Mouse (Mus musculus): Measurements from ENCODE around the gene Slc24a3. TPM values are rescaled to one million over a fixed set of nuclear protein-coding genes. Genes with fewer than 3 reads are reported as not detected.

The Slc24a3 gene
- polyA plus RNA-seq, 1 experiment from 2014 or later: 3.1 TPM

GRCm38 (mm10) chr2:145257855-145258254 is 90.3 kb downstream of the Slc24a3 start:
- H3K9ac ChIP-seq (ENCODE audit: low read length): no peak overlapping the region
- no peak overlapping the region for H3K27ac ChIP-seq (ENCODE audit: low read depth, low read length)
- ATAC-seq (no peak), DNase-seq (ENCODE audit: low spot score) (no peak)
- no peaks in the 10 kb centered on the region for H3K36me3 ChIP-seq (ENCODE audit: control insufficient read depth, insufficient read depth, low read length)
- H3K4me1 ChIP-seq (ENCODE audit: control insufficient read depth, insufficient read depth, low read length): no peaks in the 10 kb centered on the region
- no peaks in the 10 kb centered on the region for H3K27me3 ChIP-seq (replicated peaks; ENCODE audit: control insufficient read depth, insufficient read depth, low read length)
- 91% methylated on average over 2 of the region's 2 CpGs for WGBS
- H3K4me2 ChIP-seq (ENCODE audit: low read length): no peak overlapping the region
- H3K4me3 ChIP-seq (ENCODE audit: low read depth, low read length): no peak overlapping the region
- no peaks in the 10 kb centered on the region for H3K9me3 ChIP-seq (replicated peaks; ENCODE audit: control insufficient read depth, low read length)

GRCm38 (mm10) chr2:145260574-145260973 is 93.0 kb downstream of the Slc24a3 start:
- no peaks in the 10 kb centered on the region for H3K36me3 ChIP-seq (ENCODE audit: control insufficient read depth, insufficient read depth, low read length)
- H3K4me2 ChIP-seq (ENCODE audit: low read length): no peak overlapping the region
- no peak overlapping the region for H3K27ac ChIP-seq (ENCODE audit: low read depth, low read length)
- ATAC-seq (no peak), DNase-seq (ENCODE audit: low spot score) (no peak)
- H3K4me3 ChIP-seq (ENCODE audit: low read depth, low read length): no peak overlapping the region
- no peaks in the 10 kb centered on the region for H3K4me1 ChIP-seq (ENCODE audit: control insufficient read depth, insufficient read depth, low read length)
- H3K9me3 ChIP-seq (replicated peaks; ENCODE audit: control insufficient read depth, low read length): no peaks in the 10 kb centered on the region
- no peaks in the 10 kb centered on the region for H3K27me3 ChIP-seq (replicated peaks; ENCODE audit: control insufficient read depth, insufficient read depth, low read length)
- H3K9ac ChIP-seq (ENCODE audit: low read length): no peak overlapping the region
- 88% methylated on average over 1 of the region's 1 CpGs for WGBS

- Histone ChIP-seq H3K27ac (ENCODE audit: low read depth, low read length) (no peak overlapping the region), H3K4me3 (ENCODE audit: low read depth, low read length) (no peak overlapping the region), H3K9me3 (replicated peaks; ENCODE audit: control insufficient read depth, low read length) (no peaks in the 10 kb centered on the region), H3K36me3 (ENCODE audit: control insufficient read depth, insufficient read depth, low read length) (no peaks in the 10 kb centered on the region), H3K4me1 (ENCODE audit: control insufficient read depth, insufficient read depth, low read length) (no peaks in the 10 kb centered on the region), H3K27me3 (replicated peaks; ENCODE audit: control insufficient read depth, insufficient read depth, low read length) (no peaks in the 10 kb centered on the region), H3K9ac (ENCODE audit: low read length) (no peak overlapping the region), H3K4me2 (ENCODE audit: low read length) (no peak overlapping the region)
- ATAC-seq (no peak), DNase-seq (ENCODE audit: low spot score) (no peak)
- WGBS: 87% methylated on average over 1 of the region's 1 CpGs
Measured at GRCm38 (mm10) chr2:145262153-145262552, 94.6 kb downstream of the Slc24a3 start.

GRCm38 (mm10) chr2:145266723-145267122 is 99.2 kb downstream of the Slc24a3 start:
- Histone ChIP-seq H3K36me3 (ENCODE audit: control insufficient read depth, insufficient read depth, low read length) (no peaks in the 10 kb centered on the region), H3K27me3 (replicated peaks; ENCODE audit: control insufficient read depth, insufficient read depth, low read length) (no peaks in the 10 kb centered on the region), H3K9ac (ENCODE audit: low read length) (no peak overlapping the region), H3K4me1 (ENCODE audit: control insufficient read depth, insufficient read depth, low read length) (no peaks in the 10 kb centered on the region), H3K4me3 (ENCODE audit: low read depth, low read length) (no peak overlapping the region), H3K4me2 (ENCODE audit: low read length) (no peak overlapping the region), H3K9me3 (replicated peaks; ENCODE audit: control insufficient read depth, low read length) (no peaks in the 10 kb centered on the region), H3K27ac (ENCODE audit: low read depth, low read length) (no peak overlapping the region)
- ATAC-seq (no peak), DNase-seq (ENCODE audit: low spot score) (no peak)
- 59% methylated on average over 1 of the region's 1 CpGs for WGBS

- Histone ChIP-seq H3K9me3 (replicated peaks; ENCODE audit: control insufficient read depth, low read length) (no peaks in the 10 kb centered on the region), H3K27ac (ENCODE audit: low read depth, low read length) (no peak overlapping the region), H3K4me2 (ENCODE audit: low read length) (no peak overlapping the region), H3K4me3 (ENCODE audit: low read depth, low read length) (no peak overlapping the region), H3K9ac (ENCODE audit: low read length) (no peak overlapping the region), H3K4me1 (ENCODE audit: control insufficient read depth, insufficient read depth, low read length) (no peaks in the 10 kb centered on the region), H3K27me3 (replicated peaks; ENCODE audit: control insufficient read depth, insufficient read depth, low read length) (no peaks in the 10 kb centered on the region), H3K36me3 (ENCODE audit: control insufficient read depth, insufficient read depth, low read length) (no peaks in the 10 kb centered on the region)
- DNase-seq (ENCODE audit: low spot score) (no peak), ATAC-seq (no peak)
Measured at GRCm38 (mm10) chr2:145268971-145269370, 101.4 kb downstream of the Slc24a3 start.

GRCm38 (mm10) chr2:145269410-145269809 is 101.9 kb downstream of the Slc24a3 start:
- H3K4me3 ChIP-seq (ENCODE audit: low read depth, low read length): no peak overlapping the region
- no peaks in the 10 kb centered on the region for H3K36me3 ChIP-seq (ENCODE audit: control insufficient read depth, insufficient read depth, low read length)
- no peak for ATAC-seq
- DNase-seq (ENCODE audit: low spot score): no peak
- no peaks in the 10 kb centered on the region for H3K9me3 ChIP-seq (replicated peaks; ENCODE audit: control insufficient read depth, low read length)
- WGBS: 85% methylated on average over 4 of the region's 4 CpGs
- no peak overlapping the region for H3K4me2 ChIP-seq (ENCODE audit: low read length)
- H3K4me1 ChIP-seq (ENCODE audit: control insufficient read depth, insufficient read depth, low read length): no peaks in the 10 kb centered on the region
- H3K27ac ChIP-seq (ENCODE audit: low read depth, low read length): no peak overlapping the region
- no peak overlapping the region for H3K9ac ChIP-seq (ENCODE audit: low read length)
- H3K27me3 ChIP-seq (replicated peaks; ENCODE audit: control insufficient read depth, insufficient read depth, low read length): no peaks in the 10 kb centered on the region

- no peak for ATAC-seq
Measured at GRCm38 (mm10) chr2:145274016-145274677, 106.6 kb downstream of the Slc24a3 start.

GRCm38 (mm10) chr2:145279336-145279735 is 111.8 kb downstream of the Slc24a3 start:
- ATAC-seq (no peak), DNase-seq (ENCODE audit: low spot score) (no peak)
- H3K36me3 ChIP-seq (ENCODE audit: control insufficient read depth, insufficient read depth, low read length): no peaks in the 10 kb centered on the region
- no peaks in the 10 kb centered on the region for H3K4me1 ChIP-seq (ENCODE audit: control insufficient read depth, insufficient read depth, low read length)
- no peaks in the 10 kb centered on the region for H3K27me3 ChIP-seq (replicated peaks; ENCODE audit: control insufficient read depth, insufficient read depth, low read length)
- no peak overlapping the region for H3K27ac ChIP-seq (ENCODE audit: low read depth, low read length)
- no peak overlapping the region for H3K4me3 ChIP-seq (ENCODE audit: low read depth, low read length)
- no peak overlapping the region for H3K4me2 ChIP-seq (ENCODE audit: low read length)
- WGBS: 89% methylated on average over 1 of the region's 1 CpGs
- H3K9ac ChIP-seq (ENCODE audit: low read length): no peak overlapping the region
- H3K9me3 ChIP-seq (replicated peaks; ENCODE audit: control insufficient read depth, low read length): no peaks in the 10 kb centered on the region

More at GRCm38 (mm10) chr2:145274016-145274677, 106.6 kb downstream of the Slc24a3 start:
- Histone ChIP-seq H3K36me3 (ENCODE audit: control insufficient read depth, insufficient read depth, low read length) (no peaks in the 10 kb centered on the region), H3K27me3 (replicated peaks; ENCODE audit: control insufficient read depth, insufficient read depth, low read length) (no peaks in the 10 kb centered on the region), H3K27ac (ENCODE audit: low read depth, low read length) (no peak overlapping the region), H3K4me1 (ENCODE audit: control insufficient read depth, insufficient read depth, low read length) (no peaks in the 10 kb centered on the region), H3K9ac (ENCODE audit: low read length) (no peak overlapping the region), H3K4me2 (ENCODE audit: low read length) (no peak overlapping the region), H3K9me3 (replicated peaks; ENCODE audit: control insufficient read depth, low read length) (no peaks in the 10 kb centered on the region), H3K4me3 (ENCODE audit: low read depth, low read length) (no peak overlapping the region)
- DNase-seq (ENCODE audit: low spot score): no peak
- 94% methylated on average over 9 of the region's 9 CpGs for WGBS

- Histone ChIP-seq H3K27ac (ENCODE audit: low read depth, low read length) (no peak overlapping the region), H3K9me3 (replicated peaks; ENCODE audit: control insufficient read depth, low read length) (no peaks in the 10 kb centered on the region), H3K9ac (ENCODE audit: low read length) (no peak overlapping the region), H3K4me2 (ENCODE audit: low read length) (no peak overlapping the region), H3K27me3 (replicated peaks; ENCODE audit: control insufficient read depth, insufficient read depth, low read length) (no peaks in the 10 kb centered on the region), H3K36me3 (ENCODE audit: control insufficient read depth, insufficient read depth, low read length) (no peaks in the 10 kb centered on the region), H3K4me3 (ENCODE audit: low read depth, low read length) (no peak overlapping the region), H3K4me1 (ENCODE audit: control insufficient read depth, insufficient read depth, low read length) (no peaks in the 10 kb centered on the region)
- DNase-seq (ENCODE audit: low spot score): no peak
- ATAC-seq: no peak
- WGBS: 73% methylated on average over 2 of the region's 2 CpGs
Measured at GRCm38 (mm10) chr2:145283746-145284145, 116.2 kb downstream of the Slc24a3 start.
